Mouse (Mus musculus) frontal cortex, postnatal 10 days (tissue): ENCODE measurements around the gene Ncoa7.

Experiments
- DNase-seq, 2 experiments: peaks; one replicate each; pipeline ENCODE4 v3.0.0; 2022; ENCODE audit warnings: low spot score in 2 of 2, mixed read lengths in 1 of 2

Ncoa7 gene

DNA sequence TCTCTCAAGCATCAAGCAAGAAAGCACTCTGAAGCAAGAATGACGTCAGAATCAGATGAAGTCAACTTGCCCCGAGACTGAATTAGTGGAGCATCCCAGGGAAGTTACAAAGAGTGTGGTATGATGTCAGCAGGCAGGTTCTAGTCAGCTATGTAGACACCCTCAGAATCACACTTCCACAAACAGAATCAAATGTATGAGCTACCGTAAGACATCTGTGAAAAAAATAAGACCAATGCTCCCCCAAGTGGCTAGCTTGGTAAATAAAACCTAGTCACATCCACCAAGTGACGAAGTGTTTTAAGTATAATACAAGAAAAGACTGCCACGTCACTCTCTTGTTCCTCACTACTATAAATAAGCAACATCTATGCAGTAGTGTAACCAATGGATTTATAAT lies 216.1 kb downstream of the Ncoa7 start:
- no peak for DNase-seq

DNA sequence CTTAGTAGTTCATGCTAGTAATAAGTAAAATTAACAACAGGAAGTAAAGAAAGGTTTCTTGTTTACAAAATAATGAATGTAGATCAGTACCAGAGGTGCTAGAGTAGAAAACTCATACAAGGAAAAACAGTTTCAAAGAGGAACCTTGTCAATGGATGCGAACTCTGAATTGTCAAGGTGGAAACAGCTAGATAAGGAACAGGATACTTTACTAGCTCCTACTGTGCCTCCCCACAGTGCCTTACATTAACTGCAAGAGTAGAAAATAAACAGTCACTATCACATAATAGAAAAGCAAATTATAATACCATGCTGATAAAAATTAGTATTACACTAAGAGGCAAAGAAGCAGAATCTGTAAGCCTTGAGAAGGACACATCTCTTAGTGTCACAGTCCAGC lies 217.4 kb downstream of the Ncoa7 start:
- no peak for DNase-seq
